Mouse (Mus musculus) ES-Bruce4 (cell line): ENCODE data around the gene Prps1l3.

Experiments used
- CTCF ChIP-seq: IDR thresholded peaks from one replicate; pipeline ENCODE4 v1.8.1; 2011; ENCODE audit warnings: low read depth, low read length
- EP300 ChIP-seq: IDR thresholded peaks from 2 replicates; pipeline ENCODE4 v1.6.1; 2011; ENCODE audit warnings: low read depth, low read length; ENCODE audit not compliant: insufficient read depth
- POLR2A ChIP-seq: IDR thresholded peaks from one replicate; pipeline ENCODE4 v1.8.1; 2011; ENCODE audit warnings: low read length; ENCODE audit not compliant: insufficient read depth

GRCm38 (mm10) chr12:57184401-57185147, 45.6 kb upstream of the Prps1l3 start:
- no peak for TF ChIP-seq CTCF
- TF ChIP-seq POLR2A = no peak
- no peak for TF ChIP-seq EP300
